ENCODE assay signal across 11 mouse cellular contexts in genomic region chr4:43586411-43586810, GRCm38 (mm10). TPM values are rescaled to one million over a fixed set of nuclear protein-coding genes. Genes with fewer than 3 reads are reported as not detected.
DNase-seq lines count a peak whose midpoint lies in the region; ATAC-seq lines count a peak whose summit lies in the region.
"Had no signal": no experiment of that assay in that cellular context is flagged by ENCODE, and none has a peak within 500 bp of the region (broad histone marks: within the 10 kb centered on the region; RNA-seq: fewer than 3 reads in every experiment).

No protein-coding gene starts in this region.

- no peak overlapping the region for H3K4me2 ChIP-seq in forebrain, embryonic 14.5 days (ENCODE audit: low read length)
- H3K4me2 ChIP-seq: liver, embryonic 11.5 days had no signal

- H3K36me3 ChIP-seq in forebrain, embryonic 14.5 days (ENCODE audit: control insufficient read depth, insufficient read depth, low read length): peaks cover 36% of the 10 kb centered on the region

- no peak overlapping the region for H3K9ac ChIP-seq in forebrain, embryonic 14.5 days (ENCODE audit: low read length)

- ATAC-seq in forebrain, embryonic 14.5 days: no peak

- H3K4me3 ChIP-seq in forebrain, embryonic 14.5 days (ENCODE audit: low read depth, low read length): no peak overlapping the region
- H3K4me3 ChIP-seq: midbrain, embryonic 10.5 days had no signal

- no peak overlapping the region for H3K27ac ChIP-seq in forebrain, embryonic 14.5 days (ENCODE audit: low read depth, low read length)
- H3K27ac ChIP-seq: midbrain, embryonic 10.5 days had no signal

- H3K4me1 ChIP-seq in forebrain, embryonic 14.5 days (ENCODE audit: control insufficient read depth, insufficient read depth, low read length): no peaks in the 10 kb centered on the region

- 80% methylated on average over 8 of the region's 8 CpGs for WGBS in forebrain, embryonic 14.5 days

- DNase-seq in gastrocnemius, postnatal 25 days: peak; percentile 70
- DNase-seq in gastrocnemius, postnatal 14 days: no peak
- peak; percentile 46 for DNase-seq in ovary, postnatal 36 days (ENCODE audit: low spot score)
- DNase-seq in ovary, postnatal 10 days (ENCODE audit: low spot score): no peak
- DNase-seq in heart, postnatal 25 days (ENCODE audit: low spot score): peak; percentile 58
- peak; percentile 35 for DNase-seq in skeletal muscle tissue, adult 2 months (ENCODE audit: low read depth, low spot score)
- DNase-seq in spleen, postnatal 10 days (ENCODE audit: low spot score in 2 of 2): no peak
- DNase-seq in forebrain, embryonic 14.5 days (ENCODE audit: low spot score): no peak

- no peaks in the 10 kb centered on the region for H3K27me3 ChIP-seq in forebrain, embryonic 14.5 days (replicated peaks; ENCODE audit: control insufficient read depth, insufficient read depth, low read length)

- intact Hi-C loops in gastrocnemius, postnatal 14 days (cut with DNase I; ENCODE audit: low total_unique reads): no loop called here
- intact Hi-C loops in heart, postnatal 25 days (cut with DNase I): no loop called here

- H3K9me3 ChIP-seq in forebrain, embryonic 14.5 days (replicated peaks; ENCODE audit: control insufficient read depth, low read length): no peaks in the 10 kb centered on the region
- H3K9me3 ChIP-seq: midbrain, embryonic 10.5 days had no signal

RNA-seq across cellular contexts. Expression of gene Msmp, which starts 2.1 kb away (rescaled TPM):
- total RNA-seq in gastrocnemius, postnatal 25 days (2021): under 1 TPM in 1 of 2 experiments, not detected in 1; 0.64 TPM
- total RNA-seq in gastrocnemius, postnatal 14 days (2021): under 1 TPM in 1 of 2 experiments, not detected in 1; 0.29 TPM
- under 1 TPM in 1 of 2 experiments, not detected in 1; 0.60 TPM for total RNA-seq in heart, postnatal 25 days (2021)
- polyA plus RNA-seq in forebrain, embryonic 14.5 days (2014; fragmentation: Nextera tagmentation; extraction: Ambion mirVana): 0.37 TPM in 1 of 2 replicates, not detected in the other
- polyA plus RNA-seq: large intestine, adult 2 months had no signal

RNA-seq across cellular contexts. Expression of gene Gba2, which starts 7.7 kb away (rescaled TPM):
- total RNA-seq in gastrocnemius, postnatal 25 days (2021): 1 to 10 TPM; 5.5 to 6.1 TPM
- 1 to 10 TPM; 5.1 to 6.2 TPM for total RNA-seq in gastrocnemius, postnatal 14 days (2021)
- 10 to 100 TPM; 13.5 to 14.3 TPM for total RNA-seq in heart, postnatal 25 days (2021)
- polyA plus RNA-seq in forebrain, embryonic 14.5 days (2014; fragmentation: Nextera tagmentation; extraction: Ambion mirVana): 39.2 and 42.3 TPM in 2 replicates

RNA-seq across cellular contexts. Expression of gene Rgp1, which starts 7.9 kb away (rescaled TPM):
- total RNA-seq in gastrocnemius, postnatal 25 days (2021): 10 to 100 TPM; 21.1 to 22.5 TPM
- total RNA-seq in gastrocnemius, postnatal 14 days (2021): 10 to 100 TPM; 21.9 to 22.3 TPM
- 10 to 100 TPM; 29.5 to 36.7 TPM for total RNA-seq in heart, postnatal 25 days (2021)
- polyA plus RNA-seq in forebrain, embryonic 14.5 days (2014; fragmentation: Nextera tagmentation; extraction: Ambion mirVana): 10.4 and 22.2 TPM in 2 replicates

RNA-seq across cellular contexts. Expression of gene Tln1, which starts 23.9 kb away (rescaled TPM):
- total RNA-seq in gastrocnemius, postnatal 25 days (2021): 10 to 100 TPM; 56.2 to 79.8 TPM
- 10 to 100 TPM; 67.6 to 77.4 TPM for total RNA-seq in gastrocnemius, postnatal 14 days (2021)
- total RNA-seq in heart, postnatal 25 days (2021): 100 to 1,000 TPM; 115 to 124 TPM
- 50.1 and 50.4 TPM in 2 replicates for polyA plus RNA-seq in forebrain, embryonic 14.5 days (2014; fragmentation: Nextera tagmentation; extraction: Ambion mirVana)

RNA-seq across cellular contexts. Expression of gene Creb3, which starts 24.3 kb away (rescaled TPM):
- 10 to 100 TPM; 34.9 to 41.8 TPM for total RNA-seq in gastrocnemius, postnatal 25 days (2021)
- 10 to 100 TPM; 38.7 to 45.6 TPM for total RNA-seq in gastrocnemius, postnatal 14 days (2021)
- 10 to 100 TPM; 45.8 to 48.3 TPM for total RNA-seq in heart, postnatal 25 days (2021)
- 88.3 and 88.4 TPM in 2 replicates for polyA plus RNA-seq in forebrain, embryonic 14.5 days (2014; fragmentation: Nextera tagmentation; extraction: Ambion mirVana)

Comparison
In these comparisons a context has a peak if more than half of its experiments do, and no peak if none do; other contexts are left out.
1. DNase-seq: peak in gastrocnemius, postnatal 25 days (single experiment), ovary, postnatal 36 days (single experiment), heart, postnatal 25 days (single experiment) and skeletal muscle tissue, adult 2 months (single experiment); none in gastrocnemius, postnatal 14 days (single experiment), ovary, postnatal 10 days (single experiment), spleen, postnatal 10 days (0 of 2) and forebrain, embryonic 14.5 days (single experiment).